23 mouse cellular contexts compared by ENCODE assay signal in the genomic region with DNA sequence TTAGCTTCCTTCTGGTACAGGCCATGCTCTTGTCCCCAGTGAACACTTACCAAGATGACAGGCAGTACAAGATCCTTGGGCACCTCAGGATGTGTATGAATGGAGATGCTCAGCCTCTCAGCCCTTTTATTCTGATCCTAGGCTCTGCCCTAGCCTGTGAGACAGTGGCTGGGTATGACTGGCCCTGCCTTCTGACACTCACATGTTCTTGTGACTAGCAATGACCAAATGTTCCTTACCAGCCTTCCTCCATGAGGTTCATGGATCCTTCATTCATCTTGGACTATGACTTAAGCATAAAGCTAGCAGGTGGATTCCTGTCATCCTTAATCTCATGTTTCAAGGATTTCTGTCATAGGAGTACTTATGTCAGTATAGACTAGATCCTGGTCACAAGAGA. TPM values are rescaled to one million over a fixed set of nuclear protein-coding genes. Genes with fewer than 3 reads are reported as not detected.
DNase-seq lines count a peak whose midpoint lies in the region; ATAC-seq and TF ChIP-seq lines count a peak whose summit lies in the region.
"Had no signal": no experiment of that assay in that cellular context is flagged by ENCODE, and none has a peak within 500 bp of the region (broad histone marks: within the 10 kb centered on the region; RNA-seq: fewer than 3 reads in every experiment).

A gene (minus strand): TSS at position 101 of the 400 bp plus-strand sequence.

- H3K9ac ChIP-seq in embryonic facial prominence, embryonic 15.5 days = no peak within 1 kb of the TSS
- no peak within 1 kb of the TSS for H3K9ac ChIP-seq in stomach, postnatal 0 days (ENCODE audit: low read length)
- H3K9ac ChIP-seq in forebrain, embryonic 14.5 days (ENCODE audit: low read length) = no peak within 1 kb of the TSS

- no peak within 1 kb of the TSS for H3K27ac ChIP-seq in embryonic facial prominence, embryonic 15.5 days (replicated peaks)
- no peak within 1 kb of the TSS for H3K27ac ChIP-seq in embryonic facial prominence, embryonic 10.5 days (replicated peaks)
- no peak within 1 kb of the TSS for H3K27ac ChIP-seq in stomach, postnatal 0 days (replicated peaks)
- H3K27ac ChIP-seq in forebrain, embryonic 14.5 days (ENCODE audit: low read depth, low read length) = no peak within 1 kb of the TSS

- no peak within 1 kb of the TSS for H3K4me2 ChIP-seq in embryonic facial prominence, embryonic 15.5 days (replicated peaks)
- H3K4me2 ChIP-seq in stomach, postnatal 0 days (replicated peaks; ENCODE audit: low read depth) = no peak within 1 kb of the TSS
- H3K4me2 ChIP-seq in forebrain, embryonic 14.5 days (ENCODE audit: low read length) = no peak within 1 kb of the TSS

- H3K27me3 ChIP-seq in embryonic facial prominence, embryonic 15.5 days = no peaks in the 10 kb centered on the region
- no peaks in the 10 kb centered on the region for H3K27me3 ChIP-seq in embryonic facial prominence, embryonic 10.5 days (replicated peaks; ENCODE audit: low read depth, poor library complexity, severe bottlenecking)
- H3K27me3 ChIP-seq in stomach, postnatal 0 days (ENCODE audit: control insufficient read depth, insufficient read depth, low read length) = no peaks in the 10 kb centered on the region
- H3K27me3 ChIP-seq in forebrain, embryonic 14.5 days (replicated peaks; ENCODE audit: control insufficient read depth, insufficient read depth, low read length) = no peaks in the 10 kb centered on the region
- H3K27me3 ChIP-seq: CH12.LX had no signal

- H3K4me3 ChIP-seq in embryonic facial prominence, embryonic 15.5 days (replicated peaks) = no peak within 1 kb of the TSS
- H3K4me3 ChIP-seq in embryonic facial prominence, embryonic 10.5 days = no peak within 1 kb of the TSS
- H3K4me3 ChIP-seq in lung, adult 2 months (replicated peaks; ENCODE audit: extremely low read depth, low read depth, low read length) = no peak within 1 kb of the TSS
- H3K4me3 ChIP-seq in stomach, postnatal 0 days (ENCODE audit: low read depth, low read length) = no peak within 1 kb of the TSS
- H3K4me3 ChIP-seq in forebrain, embryonic 14.5 days (ENCODE audit: low read depth, low read length) = no peak within 1 kb of the TSS

- no peak for TF ChIP-seq EP300 in stomach, postnatal 0 days (optimal IDR thresholded peaks at IDR 0.05)

- H3K4me1 ChIP-seq in embryonic facial prominence, embryonic 15.5 days = no peaks in the 10 kb centered on the region
- no peaks in the 10 kb centered on the region for H3K4me1 ChIP-seq in embryonic facial prominence, embryonic 10.5 days
- H3K4me1 ChIP-seq in lung, adult 2 months (ENCODE audit: control insufficient read depth, insufficient read depth, low read length) = no peaks in the 10 kb centered on the region
- no peaks in the 10 kb centered on the region for H3K4me1 ChIP-seq in stomach, postnatal 0 days (replicated peaks; ENCODE audit: control insufficient read depth, insufficient read depth)
- H3K4me1 ChIP-seq in forebrain, embryonic 14.5 days (ENCODE audit: control insufficient read depth, insufficient read depth, low read length) = no peaks in the 10 kb centered on the region

- no peak for DNase-seq in embryonic facial prominence, embryonic 10.5 days (ENCODE audit: low spot score)
- DNase-seq in lung, adult 2 months = no peak
- no peak for DNase-seq in lung, postnatal 14 days
- DNase-seq in stomach, postnatal 0 days (ENCODE audit: low spot score) = no peak
- DNase-seq in forebrain, embryonic 14.5 days (ENCODE audit: low spot score) = no peak
- DNase-seq: adrenal gland, adult 2 months; adrenal gland, adult 8-10 months; adrenal gland, postnatal 10 days; adrenal gland, postnatal 14 days; adrenal gland, postnatal 25 days; adrenal gland, postnatal 36 days; B cell, adult 2 months; cerebellum, adult 11 months; cerebellum, adult 11-12 months; cerebellum, adult 18-20 months had no signal

- TF ChIP-seq POLR2A in lung, adult 2 months (IDR thresholded peaks at IDR 0.05; ENCODE audit: borderline replicate concordance, extremely low read depth, low read depth, low read length) = no peak

- H3K9me3 ChIP-seq in embryonic facial prominence, embryonic 15.5 days (replicated peaks) = no peaks in the 10 kb centered on the region
- no peaks in the 10 kb centered on the region for H3K9me3 ChIP-seq in embryonic facial prominence, embryonic 10.5 days
- no peaks in the 10 kb centered on the region for H3K9me3 ChIP-seq in stomach, postnatal 0 days (ENCODE audit: control insufficient read depth, low read length)
- H3K9me3 ChIP-seq in forebrain, embryonic 14.5 days (replicated peaks; ENCODE audit: control insufficient read depth, low read length) = no peaks in the 10 kb centered on the region

- TF ChIP-seq CTCF in lung, adult 2 months (IDR thresholded peaks at IDR 0.05; ENCODE audit: insufficient read depth, low read length) = no peak
- no peak for TF ChIP-seq CTCF in stomach, postnatal 0 days (IDR thresholded peaks at IDR 0.05; ENCODE audit: low read depth)

- ATAC-seq in embryonic facial prominence, embryonic 15.5 days (ENCODE audit: insufficient number of reproducible peaks, low FRiP score, low TSS enrichment, low read depth) = no peak
- ATAC-seq in stomach, postnatal 0 days (ENCODE audit: low FRiP score, low TSS enrichment) = no peak
- ATAC-seq in forebrain, embryonic 14.5 days = no peak
- ATAC-seq: activated CD4-positive, CD25-positive, alpha-beta regulatory T cell, adult 4 months; CD4-positive, CD25-positive, alpha-beta regulatory T cell, adult 4 months; Patski had no signal

- no peaks in the 10 kb centered on the region for H3K36me3 ChIP-seq in embryonic facial prominence, embryonic 15.5 days
- no peaks in the 10 kb centered on the region for H3K36me3 ChIP-seq in embryonic facial prominence, embryonic 10.5 days (replicated peaks)
- no peaks in the 10 kb centered on the region for H3K36me3 ChIP-seq in stomach, postnatal 0 days (ENCODE audit: control insufficient read depth, insufficient read depth, low read length)
- no peaks in the 10 kb centered on the region for H3K36me3 ChIP-seq in forebrain, embryonic 14.5 days (ENCODE audit: control insufficient read depth, insufficient read depth, low read length)
- H3K36me3 ChIP-seq: G1E had no signal

RNA-seq across cellular contexts. Expression of the gene that starts here (rescaled TPM):
- 8.7 and 11.9 TPM in 2 replicates for polyA plus RNA-seq in embryonic facial prominence, embryonic 15.5 days (2015; fragmentation: Nextera tagmentation; extraction: Ambion mirVana)
- not detected in 2 replicates for polyA plus RNA-seq in embryonic facial prominence, embryonic 10.5 days (2016; fragmentation: Nextera tagmentation; extraction: Ambion mirVana)
- polyA plus RNA-seq in lung, adult 2 months (2012; rRNA removed) = 74.9 TPM in 1 of 2 replicates, not detected in the other
- 632 and 696 TPM in 2 replicates for polyA plus RNA-seq in stomach, postnatal 0 days (2015; fragmentation: Nextera tagmentation; extraction: Ambion mirVana)
- not detected in 2 replicates for polyA plus RNA-seq in forebrain, embryonic 14.5 days (2014; fragmentation: Nextera tagmentation; extraction: Ambion mirVana)
- polyA plus RNA-seq: activated CD4-positive, CD25-positive, alpha-beta regulatory T cell, adult 4 months; adrenal gland, adult 2 months; brain, embryonic 14.5 days; C2C12; CD4-positive, CD25-positive, alpha-beta regulatory T cell, adult 4 months; G1E; Patski had no signal
